ENCODE assay signal across 13 mouse cellular contexts in the genomic region with DNA sequence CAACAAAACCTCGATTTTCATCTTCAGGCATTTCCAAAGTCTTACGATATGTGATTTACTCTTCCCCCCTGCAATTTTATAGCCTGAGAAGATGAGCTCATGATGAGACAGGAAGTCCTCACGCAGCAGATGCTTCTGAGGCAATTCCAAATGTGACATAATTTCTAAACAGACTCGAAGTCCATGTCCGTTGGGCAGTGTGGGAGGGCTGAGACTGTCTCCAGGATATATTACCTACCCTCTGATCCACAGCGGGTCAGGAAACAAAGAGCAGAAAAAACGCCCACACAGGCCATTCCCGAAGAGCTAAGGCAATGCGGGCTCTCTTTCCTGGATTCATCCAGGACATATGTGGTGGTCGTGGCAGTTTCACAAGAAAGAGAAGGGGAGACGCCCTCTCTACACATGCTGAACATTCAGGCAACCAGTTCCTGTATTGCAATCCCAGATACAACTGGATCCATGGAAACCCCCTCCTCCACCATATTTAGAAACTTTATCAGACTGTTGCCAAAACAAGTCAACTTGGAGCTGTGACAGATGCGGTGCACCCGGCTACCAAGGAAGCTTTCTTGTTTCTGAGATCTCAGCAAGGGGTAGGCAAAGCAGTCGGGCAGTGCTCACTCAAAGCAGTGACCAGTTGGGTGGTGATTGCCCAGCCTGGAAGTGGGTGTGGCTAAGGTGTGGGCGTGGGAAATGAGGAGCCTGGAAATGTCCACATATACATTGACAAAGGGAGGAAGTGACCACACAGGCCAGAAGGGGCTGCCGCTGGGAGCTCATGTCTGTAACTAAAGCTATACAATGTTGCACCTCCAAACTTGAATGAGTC. TPM values are rescaled to one million over a fixed set of nuclear protein-coding genes. Genes with fewer than 3 reads are reported as not detected.
A peak's percentile ranks its signal among the peaks of the same experiment; 100 is the strongest.
DNase-seq lines count a peak whose midpoint lies in the region; ATAC-seq and TF ChIP-seq lines count a peak whose summit lies in the region.
"Had no signal": no experiment of that assay in that cellular context is flagged by ENCODE, and none has a peak within 500 bp of the region (broad histone marks: within the 10 kb centered on the region; RNA-seq: fewer than 3 reads in every experiment).

No protein-coding gene starts in this region.

- WGBS in lung, embryonic 14.5 days: 32% methylated on average over 16 of the region's 16 CpGs
- 35% methylated on average over 16 of the region's 16 CpGs for WGBS in lung, embryonic 16.5 days
- 54% methylated on average over 16 of the region's 16 CpGs for WGBS in stomach, embryonic 15.5 days

- H3K36me3 ChIP-seq in lung, embryonic 14.5 days (ENCODE audit: insufficient read depth): no peaks in the 10 kb centered on the region
- H3K36me3 ChIP-seq in lung, embryonic 16.5 days (ENCODE audit: control insufficient read depth, insufficient read depth, low read length): no peaks in the 10 kb centered on the region
- H3K36me3 ChIP-seq in stomach, embryonic 15.5 days: no peaks in the 10 kb centered on the region
- H3K36me3 ChIP-seq: forebrain, embryonic 10.5 days; midbrain, embryonic 15.5 days had no signal

- peak overlapping the region; percentile 36 for H3K4me2 ChIP-seq in lung, embryonic 14.5 days
- H3K4me2 ChIP-seq in lung, embryonic 16.5 days (ENCODE audit: low read depth, low read length): peak overlapping the region; percentile 38
- H3K4me2 ChIP-seq in stomach, embryonic 15.5 days: 0 out of 2 replicates have a peak overlapping the region, but pooled peaks have one; percentile 6
- H3K4me2 ChIP-seq: midbrain, embryonic 15.5 days had no signal

- H3K9ac ChIP-seq in lung, embryonic 14.5 days: peak overlapping the region; percentile 20; the same call in 1 of the 2 replicates
- no peak overlapping the region for H3K9ac ChIP-seq in lung, embryonic 16.5 days (ENCODE audit: low read length)
- no peak overlapping the region for H3K9ac ChIP-seq in stomach, embryonic 15.5 days
- H3K9ac ChIP-seq: midbrain, embryonic 15.5 days had no signal

- H3K4me1 ChIP-seq in lung, embryonic 14.5 days (ENCODE audit: insufficient read depth): peaks cover 10% of the 10 kb centered on the region; the same call in 1 of the 2 replicates
- peaks cover 11% of the 10 kb centered on the region for H3K4me1 ChIP-seq in lung, embryonic 16.5 days (replicated peaks; ENCODE audit: control insufficient read depth, insufficient read depth, low read length)
- 0 out of 2 replicates have a peak, but pooled peaks cover under 1% of the 10 kb centered on the region for H3K4me1 ChIP-seq in stomach, embryonic 15.5 days
- H3K4me1 ChIP-seq: forebrain, embryonic 10.5 days; midbrain, embryonic 15.5 days had no signal

- ATAC-seq in lung, embryonic 14.5 days (ENCODE audit: insufficient read depth): peak; percentile 85
- ATAC-seq in lung, embryonic 16.5 days (ENCODE audit: low read depth): peak; percentile 86
- peak; percentile 48; the same call in 1 of the 2 replicates for ATAC-seq in stomach, embryonic 15.5 days (ENCODE audit: insufficient read depth, low FRiP score, low read depth)
- ATAC-seq: hindbrain, embryonic 16.5 days; midbrain, embryonic 15.5 days; Patski had no signal

- peak; percentile 43 for DNase-seq in heart, postnatal 4 days
- DNase-seq in heart, postnatal 25 days (ENCODE audit: low spot score): no peak
- peak; percentile 88 for DNase-seq in lung, embryonic 14.5 days
- no peak for DNase-seq in lung, postnatal 25 days (ENCODE audit: low spot score)
- DNase-seq in adrenal gland, adult 18-20 months (ENCODE audit: low spot score in 2 of 2): no peak
- DNase-seq in thymus, postnatal 36 days: no peak
- DNase-seq: adrenal gland, postnatal 10 days had no signal

- H3K4me3 ChIP-seq in lung, embryonic 14.5 days (ENCODE audit: low read depth, low read length): no peak overlapping the region
- H3K4me3 ChIP-seq in lung, embryonic 16.5 days (ENCODE audit: low read length): no peak overlapping the region
- no peak overlapping the region for H3K4me3 ChIP-seq in stomach, embryonic 15.5 days (replicated peaks)
- H3K4me3 ChIP-seq: forebrain, embryonic 10.5 days; midbrain, embryonic 15.5 days had no signal

- H3K27ac ChIP-seq in lung, embryonic 14.5 days (ENCODE audit: low read depth): peak overlapping the region; percentile 90
- peak overlapping the region; percentile 89 for H3K27ac ChIP-seq in lung, embryonic 16.5 days (ENCODE audit: low read length)
- H3K27ac ChIP-seq in stomach, embryonic 15.5 days: peak overlapping the region; percentile 57; the same call in 1 of the 2 replicates
- H3K27ac ChIP-seq: forebrain, embryonic 10.5 days; midbrain, embryonic 15.5 days had no signal

- no peaks in the 10 kb centered on the region for H3K27me3 ChIP-seq in lung, embryonic 14.5 days (ENCODE audit: insufficient read depth, low read length)
- no peaks in the 10 kb centered on the region for H3K27me3 ChIP-seq in lung, embryonic 16.5 days (ENCODE audit: control insufficient read depth, insufficient read depth, low read depth, low read length)
- H3K27me3 ChIP-seq in stomach, embryonic 15.5 days (replicated peaks): no peaks in the 10 kb centered on the region
- H3K27me3 ChIP-seq: midbrain, embryonic 15.5 days had no signal

- TF ChIP-seq CTCF in lung, embryonic 14.5 days (IDR thresholded peaks at IDR 0.05; ENCODE audit: low read depth): no peak

- intact Hi-C loops in heart, postnatal 25 days (cut with DNase I): no loop called here

- no peaks in the 10 kb centered on the region for H3K9me3 ChIP-seq in lung, embryonic 14.5 days (ENCODE audit: low read depth, low read length)
- H3K9me3 ChIP-seq in lung, embryonic 16.5 days (ENCODE audit: control insufficient read depth, low read length): no peaks in the 10 kb centered on the region
- H3K9me3 ChIP-seq in stomach, embryonic 15.5 days: no peaks in the 10 kb centered on the region
- H3K9me3 ChIP-seq: forebrain, embryonic 10.5 days; midbrain, embryonic 15.5 days had no signal

RNA-seq across cellular contexts. Expression of gene Bdkrb2, which starts 51.1 kb away (rescaled TPM):
- total RNA-seq in heart, postnatal 4 days (2021): 1 to 10 TPM; 2.1 to 2.5 TPM
- total RNA-seq in heart, postnatal 25 days (2021): under 1 TPM; 0.59 to 0.88 TPM
- polyA plus RNA-seq in lung, embryonic 14.5 days (2014; fragmentation: Nextera tagmentation; extraction: Ambion mirVana): 0.09 and 0.21 TPM in 2 replicates
- 1.3 and 1.6 TPM in 2 replicates for polyA plus RNA-seq in lung, embryonic 16.5 days (2015; fragmentation: Nextera tagmentation; extraction: Ambion mirVana)
- polyA plus RNA-seq in stomach, embryonic 15.5 days (2015; fragmentation: Nextera tagmentation; extraction: Ambion mirVana): 3.5 TPM in 2 replicates
- total RNA-seq in adrenal gland, adult 18-20 months (2021): 10 to 100 TPM; 11.7 to 14.9 TPM

RNA-seq across cellular contexts. Expression of gene D430019H16Rik, which starts 58.2 kb away (rescaled TPM):
- 1 to 10 TPM; 1.0 to 1.2 TPM for total RNA-seq in heart, postnatal 4 days (2021)
- under 1 TPM; 0.22 to 0.34 TPM for total RNA-seq in heart, postnatal 25 days (2021)
- polyA plus RNA-seq in lung, embryonic 14.5 days (2014; fragmentation: Nextera tagmentation; extraction: Ambion mirVana): 2.3 and 3.0 TPM in 2 replicates
- 1.1 and 1.2 TPM in 2 replicates for polyA plus RNA-seq in lung, embryonic 16.5 days (2015; fragmentation: Nextera tagmentation; extraction: Ambion mirVana)
- 1.2 and 1.4 TPM in 2 replicates for polyA plus RNA-seq in stomach, embryonic 15.5 days (2015; fragmentation: Nextera tagmentation; extraction: Ambion mirVana)
- total RNA-seq in adrenal gland, adult 18-20 months (2021): 1 to 10 TPM; 3.8 to 4.4 TPM

Comparison
In these comparisons a context has a peak if more than half of its experiments do, and no peak if none do; other contexts are left out.
1. DNase-seq: peak in heart, postnatal 4 days (single experiment) and lung, embryonic 14.5 days (single experiment); none in heart, postnatal 25 days (single experiment), lung, postnatal 25 days (single experiment), adrenal gland, adult 18-20 months (0 of 2) and thymus, postnatal 36 days (0 of 2).
2. Peak in every context shown above with its lines, with median percentiles within 50 percentile points of each other: ATAC-seq, H3K27ac ChIP-seq and H3K4me2 ChIP-seq.